ENCODE assay signal across 7 mouse cellular contexts in genomic region chr19:38396633-38396970, GRCm38 (mm10). TPM values are rescaled to one million over a fixed set of nuclear protein-coding genes. Genes with fewer than 3 reads are reported as not detected.
DNase-seq lines count a peak whose midpoint lies in the region; ATAC-seq and TF ChIP-seq lines count a peak whose summit lies in the region.

No protein-coding gene starts in this region.

- peaks cover 11% of the 10 kb centered on the region for H3K36me3 ChIP-seq in liver, adult 2 months (ENCODE audit: control insufficient read depth, insufficient read depth, low read length)
- H3K36me3 ChIP-seq in embryonic facial prominence, embryonic 11.5 days (replicated peaks; ENCODE audit: control insufficient read depth, insufficient read depth, low read depth, low read length) = no peaks in the 10 kb centered on the region
- no peaks in the 10 kb centered on the region for H3K36me3 ChIP-seq in hindbrain, postnatal 0 days (ENCODE audit: insufficient read depth, low read length)
- no peaks in the 10 kb centered on the region for H3K36me3 ChIP-seq in neural tube, embryonic 13.5 days

- no peak for DNase-seq in liver, adult 2 months (ENCODE audit: extremely low read depth, low read depth, low spot score)
- DNase-seq in liver = no peak
- DNase-seq in embryonic facial prominence, embryonic 11.5 days (ENCODE audit: low spot score) = no peak
- no peak for DNase-seq in hindbrain, postnatal 0 days (ENCODE audit: low spot score)
- no peak for DNase-seq in urinary bladder, postnatal 36 days (ENCODE audit: low spot score in 2 of 2)
- no peak for DNase-seq in adrenal gland, postnatal 36 days

- H3K27ac ChIP-seq in liver, adult 2 months (replicated peaks; ENCODE audit: insufficient read depth, low read depth, low read length) = peak overlapping the region; percentile 98
- H3K27ac ChIP-seq in embryonic facial prominence, embryonic 11.5 days (replicated peaks; ENCODE audit: low read depth, low read length) = no peak overlapping the region
- H3K27ac ChIP-seq in hindbrain, postnatal 0 days = no peak overlapping the region
- no peak overlapping the region for H3K27ac ChIP-seq in neural tube, embryonic 13.5 days (replicated peaks)

- no peak for TF ChIP-seq POLR2A in liver, adult 2 months (IDR thresholded peaks at IDR 0.05; ENCODE audit: extremely low read depth, insufficient read depth, low read length)

- WGBS in liver, adult 2 months = 22% methylated on average over 8 of the region's 8 CpGs
- 25% methylated on average over 8 of the region's 8 CpGs for WGBS in embryonic facial prominence, embryonic 11.5 days
- WGBS in hindbrain, postnatal 0 days = 26% methylated on average over 8 of the region's 8 CpGs
- WGBS in neural tube, embryonic 13.5 days = 19% methylated on average over 8 of the region's 8 CpGs

- peaks cover 15% of the 10 kb centered on the region; the same call in 1 of the 2 replicates for H3K79me2 ChIP-seq in liver, adult 2 months (ENCODE audit: control insufficient read depth, insufficient read depth, low read length)

- H3K27me3 ChIP-seq in liver, adult 2 months (ENCODE audit: control insufficient read depth, insufficient read depth, low read length) = no peaks in the 10 kb centered on the region
- H3K27me3 ChIP-seq in embryonic facial prominence, embryonic 11.5 days (ENCODE audit: control insufficient read depth, insufficient read depth, low read length) = no peaks in the 10 kb centered on the region
- no peaks in the 10 kb centered on the region for H3K27me3 ChIP-seq in hindbrain, postnatal 0 days (ENCODE audit: insufficient read depth, low read length)
- H3K27me3 ChIP-seq in neural tube, embryonic 13.5 days = no peaks in the 10 kb centered on the region

- H3K9me3 ChIP-seq in embryonic facial prominence, embryonic 11.5 days (replicated peaks; ENCODE audit: control insufficient read depth, low read length) = no peaks in the 10 kb centered on the region
- H3K9me3 ChIP-seq in hindbrain, postnatal 0 days (ENCODE audit: low read length) = no peaks in the 10 kb centered on the region
- H3K9me3 ChIP-seq in neural tube, embryonic 13.5 days = no peaks in the 10 kb centered on the region

- peak overlapping the region; percentile 95 for H3K4me3 ChIP-seq in liver, adult 2 months (ENCODE audit: insufficient read depth, low read depth, low read length)
- H3K4me3 ChIP-seq in embryonic facial prominence, embryonic 11.5 days (ENCODE audit: low read depth, low read length) = peak overlapping the region; percentile 61
- peak overlapping the region; percentile 70 for H3K4me3 ChIP-seq in hindbrain, postnatal 0 days (ENCODE audit: low read length)
- H3K4me3 ChIP-seq in neural tube, embryonic 13.5 days = peak overlapping the region; percentile 69

- no peak for ATAC-seq in embryonic facial prominence, embryonic 11.5 days (replicated peaks; ENCODE audit: insufficient number of reproducible peaks, low FRiP score, low TSS enrichment, low read depth)
- ATAC-seq in hindbrain, postnatal 0 days = no peak
- peak; percentile 5; the same call in 1 of the 2 replicates for ATAC-seq in neural tube, embryonic 13.5 days (ENCODE audit: low read depth)

- peak overlapping the region; percentile 77 for H3K9ac ChIP-seq in liver, adult 2 months (ENCODE audit: low read depth, low read length)
- H3K9ac ChIP-seq in embryonic facial prominence, embryonic 11.5 days (replicated peaks; ENCODE audit: low read length) = peak overlapping the region; percentile 28
- no peak overlapping the region for H3K9ac ChIP-seq in hindbrain, postnatal 0 days (replicated peaks; ENCODE audit: low read length)
- peak overlapping the region; percentile 79; the same call in 1 of the 2 replicates for H3K9ac ChIP-seq in neural tube, embryonic 13.5 days

- peak overlapping the region; percentile 94 for H3K4me2 ChIP-seq in embryonic facial prominence, embryonic 11.5 days (ENCODE audit: low read depth, low read length)
- peak overlapping the region; percentile 80 for H3K4me2 ChIP-seq in hindbrain, postnatal 0 days (ENCODE audit: low read depth, low read length)
- H3K4me2 ChIP-seq in neural tube, embryonic 13.5 days = peak overlapping the region; percentile 74

- TF ChIP-seq CTCF in liver, adult 2 months (IDR thresholded peaks at IDR 0.05; ENCODE audit: low read depth, low read length) = no peak
- TF ChIP-seq CTCF in hindbrain, postnatal 0 days (IDR thresholded peaks at IDR 0.05; ENCODE audit: low read depth) = no peak

- H3K4me1 ChIP-seq in liver, adult 2 months (ENCODE audit: control insufficient read depth, insufficient read depth, low read length) = peaks cover 14% of the 10 kb centered on the region
- no peaks in the 10 kb centered on the region for H3K4me1 ChIP-seq in embryonic facial prominence, embryonic 11.5 days (ENCODE audit: control insufficient read depth, insufficient read depth, low read length)
- 0 out of 2 replicates have a peak, but pooled peaks cover 2% of the 10 kb centered on the region for H3K4me1 ChIP-seq in hindbrain, postnatal 0 days (ENCODE audit: insufficient read depth, low read length)
- peaks cover 9% of the 10 kb centered on the region for H3K4me1 ChIP-seq in neural tube, embryonic 13.5 days (replicated peaks)

RNA-seq across cellular contexts. Expression of gene Slc35g1, which starts 0.8 kb away (rescaled TPM):
- 16.3 and 21.2 TPM in 2 replicates for total RNA-seq in liver, adult 2 months (2014; rRNA removed)
- polyA plus RNA-seq in liver, adult 2 months (2012; rRNA removed) = 4.0 and 4.7 TPM in 2 replicates
- polyA plus RNA-seq in embryonic facial prominence, embryonic 11.5 days (2014; fragmentation: Nextera tagmentation; extraction: Ambion mirVana) = 3.8 and 4.2 TPM in 2 replicates
- 2.0 and 3.2 TPM in 2 replicates for total RNA-seq in hindbrain, postnatal 0 days (2014; rRNA removed)
- polyA plus RNA-seq in hindbrain, postnatal 0 days (2015; fragmentation: Nextera tagmentation; extraction: Ambion mirVana) = 1.4 and 1.5 TPM in 2 replicates
- 0.84 and 1.0 TPM in 2 replicates for polyA plus RNA-seq in neural tube, embryonic 13.5 days (2015; fragmentation: Nextera tagmentation; extraction: Ambion mirVana)
- total RNA-seq in adrenal gland, postnatal 36 days (2021) = 10 to 100 TPM; 17.3 to 20.2 TPM
